Mouse (Mus musculus) embryo, embryonic 11 days (tissue): ENCODE data around the gene Gm17720.

Experiments used
- DNase-seq: peaks from one replicate; pipeline ENCODE4 v3.0.0-alpha.2; 2015

Gm17720 gene

GRCm38 (mm10) chr8:110039216-110039615 is 63.3 kb downstream of the Gm17720 start:
- DNase-seq = no peak

GRCm38 (mm10) chr8:110036156-110036555 is 66.4 kb downstream of the Gm17720 start:
- DNase-seq = no peak

DNA sequence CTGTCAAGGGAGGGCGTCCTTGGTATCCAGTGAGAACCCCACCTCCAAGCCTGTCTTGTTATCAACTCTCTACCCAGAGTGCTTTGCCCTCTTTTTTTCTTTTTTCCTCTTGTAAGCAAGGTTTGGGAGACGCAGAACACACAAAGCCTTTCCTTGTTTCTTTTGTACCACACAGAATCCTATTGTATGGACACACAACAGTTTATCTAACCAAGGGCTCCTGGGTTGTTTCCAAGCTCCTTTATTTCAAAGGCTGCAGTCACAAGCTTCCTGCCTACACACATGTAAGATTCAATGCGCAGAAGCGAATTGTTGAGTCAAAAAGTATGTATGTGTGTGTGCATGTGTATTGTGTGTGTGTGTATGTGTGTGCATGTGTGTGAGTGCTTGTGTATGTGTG is 68.2 kb downstream of the Gm17720 start:
- no peak for DNase-seq

DNA sequence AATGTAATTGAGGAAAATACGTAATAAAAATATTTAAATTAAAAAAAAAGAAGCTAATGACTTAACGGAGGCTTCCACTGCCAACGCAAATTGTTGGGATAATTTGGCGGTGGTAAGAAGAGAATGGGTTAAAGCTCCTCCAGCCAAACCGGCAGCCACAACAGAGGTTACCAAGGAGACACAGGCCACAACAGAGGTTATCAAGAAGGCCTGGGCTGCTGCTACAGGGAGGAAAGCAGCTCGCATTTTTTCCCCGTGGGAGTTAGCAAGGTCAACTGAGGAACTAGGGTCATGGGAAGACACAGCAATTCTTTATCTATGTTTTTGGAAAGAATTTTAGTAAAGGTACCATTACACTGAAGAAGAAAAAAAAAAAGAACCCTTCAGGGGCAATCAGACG is 68.8 kb downstream of the Gm17720 start:
- peak; percentile 30 for DNase-seq
